Mouse (Mus musculus): ENCODE results near the gene Cenpc1.

DNA sequence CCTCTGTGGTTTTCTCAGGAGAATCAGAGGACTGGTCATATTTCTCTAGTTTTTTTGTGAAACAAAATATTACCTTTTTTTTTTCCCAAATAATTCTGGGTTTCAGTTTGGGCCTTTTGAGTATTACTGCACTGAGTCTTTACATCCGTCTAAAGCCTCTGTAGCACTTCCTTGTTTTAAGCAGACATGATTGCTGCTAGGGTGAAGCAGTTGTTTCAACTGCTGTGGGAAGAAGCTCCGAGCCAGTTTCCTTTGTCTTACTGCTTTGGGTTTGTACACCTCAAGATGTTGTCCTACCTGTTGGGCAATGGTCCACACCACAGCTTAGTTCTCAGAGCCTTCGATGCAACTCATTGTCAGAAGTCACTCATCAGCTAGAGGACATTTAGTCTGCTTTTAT is 35.2 kb upstream of the Cenpc1 start:
- TF ChIP-seq CTCF (conservative IDR thresholded peaks at IDR 0.05; ENCODE audit: low read length) (no peak), POU5F1 (IDR thresholded peaks at IDR 0.05; ENCODE audit: borderline replicate concordance, low read length) (no peak)

Data from E14TG2a.4 (cell line).